Mouse (Mus musculus): Measurements from ENCODE around the gene Gm17409.

DNA sequence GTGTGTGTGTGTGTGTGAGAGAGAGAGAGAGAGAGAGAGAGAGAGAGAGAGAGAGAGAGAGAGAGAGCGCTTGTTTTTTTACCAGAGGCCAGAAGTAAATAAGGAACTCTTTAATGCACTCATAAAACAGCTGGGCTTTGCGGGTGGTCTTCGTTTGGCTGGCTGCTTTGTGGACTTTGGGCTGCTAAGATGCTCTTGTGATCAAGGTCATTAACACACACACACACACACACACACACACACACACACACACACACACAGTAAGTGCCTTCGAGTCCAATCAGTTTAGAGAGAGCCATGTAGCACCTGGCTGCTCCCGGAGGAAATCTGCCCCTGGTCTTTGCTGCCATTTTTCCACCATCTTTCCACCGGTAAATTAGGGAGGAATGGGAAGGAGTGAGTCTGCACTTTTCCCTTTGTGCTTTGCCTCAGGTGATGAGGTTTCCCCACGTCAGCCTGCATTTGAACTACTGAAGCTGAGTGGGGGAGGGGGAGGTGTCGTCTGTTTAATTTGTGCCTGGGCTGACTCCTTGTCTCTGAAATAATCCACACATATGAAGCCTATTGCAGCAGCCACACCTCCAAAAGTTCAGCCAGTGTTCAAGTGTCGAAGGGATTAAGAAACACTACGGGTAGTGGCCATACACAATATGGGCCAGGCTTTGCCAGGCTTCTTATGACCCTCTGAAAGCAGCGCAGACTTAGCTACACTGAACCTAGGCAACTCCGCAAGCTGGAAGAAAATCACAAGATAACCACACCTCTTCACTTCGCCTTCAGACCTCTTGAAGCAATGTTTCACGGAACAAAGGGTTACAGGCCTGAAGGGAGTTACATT, 16.7 kb downstream of the Gm17409 start:
- TF ChIP-seq CTCF (IDR thresholded peaks at IDR 0.05 in 2 of 3, conservative IDR thresholded peaks at IDR 0.05 in 1 of 3; ENCODE audit: control insufficient read depth in 1 of 3, insufficient read depth in 1 of 3, low read depth in 2 of 3, low read length in 3 of 3, poor library complexity in 1 of 3, severe bottlenecking in 1 of 3) (no peak), CHD2 (IDR thresholded peaks at IDR 0.05; ENCODE audit: low read length) (no peak), MAX (IDR thresholded peaks at IDR 0.05; ENCODE audit: low read length) (no peak), POLR2A (IDR thresholded peaks at IDR 0.05; ENCODE audit: control insufficient read depth in 1 of 2, insufficient read depth in 1 of 2, low read depth in 1 of 2, low read length in 2 of 2, poor library complexity in 1 of 2) (no peak), ZC3H11A (IDR thresholded peaks at IDR 0.05; ENCODE audit: low read depth, low read length) (no peak), HCFC1 (IDR thresholded peaks at IDR 0.05; ENCODE audit: low read depth, low read length) (no peak), EP300 (IDR thresholded peaks at IDR 0.05; ENCODE audit: low read depth in 1 of 2, low read length in 2 of 2) (no peak), SMC3 (IDR thresholded peaks at IDR 0.05; ENCODE audit: low read depth, low read length) (no peak), NRF1 (IDR thresholded peaks at IDR 0.05; ENCODE audit: insufficient read depth, low read depth, low read length, poor library complexity, severe bottlenecking) (no peak), CHD1 (IDR thresholded peaks at IDR 0.05; ENCODE audit: low read depth, low read length) (no peak), USF2 (IDR thresholded peaks at IDR 0.05; ENCODE audit: borderline replicate concordance in 1 of 2, insufficient read depth in 1 of 2, low read depth in 1 of 2, low read length in 2 of 2) (no peak), MAFK (IDR thresholded peaks at IDR 0.05; ENCODE audit: borderline replicate concordance, low read depth, low read length) (no peak)
